Mouse (Mus musculus) MN1 (cell line): ENCODE data around the gene Gm4871.
A peak's percentile ranks its signal among the peaks of the same experiment; 100 is the strongest.

Experiments used
- DNase-seq: peaks from one replicate; pipeline ENCODE4 v3.0.0-alpha.2; 2016; ENCODE audit warnings: low spot score

Gene Gm4871

DNA sequence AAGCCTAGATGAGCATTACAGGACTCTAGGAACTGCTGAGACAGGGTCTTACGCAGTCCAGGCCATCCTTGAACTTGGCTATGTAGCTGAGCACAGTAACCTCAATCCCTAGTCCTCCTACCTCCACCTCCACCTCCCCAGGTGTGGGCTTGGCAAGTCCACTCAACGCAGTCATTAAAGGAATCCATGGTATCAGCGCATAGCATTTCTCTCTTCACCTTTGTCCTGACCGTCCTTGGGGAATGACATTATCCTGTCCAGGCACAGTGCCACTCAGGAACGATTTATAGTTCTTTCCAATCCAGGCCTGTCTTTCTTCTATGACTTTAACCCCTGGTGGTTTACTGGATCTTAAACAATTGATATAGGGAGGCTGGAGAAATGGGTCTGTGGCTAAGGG, 42.1 kb downstream of the Gm4871 start:
- DNase-seq = no peak

DNA sequence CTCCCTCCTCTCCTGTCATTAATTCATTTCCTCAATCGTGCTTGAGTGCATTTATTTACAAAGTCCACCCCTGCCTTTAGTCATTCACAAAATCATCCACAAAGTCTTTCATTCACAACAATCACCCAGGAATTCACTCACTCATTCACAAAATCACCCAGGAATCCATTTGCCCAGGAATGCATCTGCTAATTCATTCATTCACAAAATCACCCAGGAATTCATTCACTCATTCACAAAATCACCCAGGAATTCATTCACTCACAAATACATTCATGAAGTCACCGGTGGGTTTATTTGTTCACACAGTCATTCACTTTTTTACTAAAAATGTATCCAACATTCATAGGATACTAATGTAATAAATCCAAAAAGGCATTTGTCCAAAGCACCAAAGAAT, 42.5 kb downstream of the Gm4871 start:
- DNase-seq = no peak

DNA sequence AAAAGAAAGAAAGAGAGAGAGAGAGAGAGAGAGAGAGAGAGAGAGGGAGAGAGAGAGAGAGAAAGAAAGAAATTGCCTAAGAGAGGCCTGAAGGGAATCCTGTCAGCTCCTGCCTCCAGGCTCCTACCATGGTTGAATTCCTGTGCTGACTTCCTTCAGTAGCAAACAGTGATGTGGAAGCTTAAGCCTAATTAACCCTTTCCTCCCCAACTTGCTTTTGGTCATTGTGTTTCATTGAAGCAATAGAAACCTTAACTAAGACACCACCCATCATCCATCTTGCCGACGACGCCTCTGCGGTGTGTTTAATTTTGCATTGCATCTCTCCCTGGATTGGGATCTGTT, 43.5 kb downstream of the Gm4871 start:
- DNase-seq = no peak

DNA sequence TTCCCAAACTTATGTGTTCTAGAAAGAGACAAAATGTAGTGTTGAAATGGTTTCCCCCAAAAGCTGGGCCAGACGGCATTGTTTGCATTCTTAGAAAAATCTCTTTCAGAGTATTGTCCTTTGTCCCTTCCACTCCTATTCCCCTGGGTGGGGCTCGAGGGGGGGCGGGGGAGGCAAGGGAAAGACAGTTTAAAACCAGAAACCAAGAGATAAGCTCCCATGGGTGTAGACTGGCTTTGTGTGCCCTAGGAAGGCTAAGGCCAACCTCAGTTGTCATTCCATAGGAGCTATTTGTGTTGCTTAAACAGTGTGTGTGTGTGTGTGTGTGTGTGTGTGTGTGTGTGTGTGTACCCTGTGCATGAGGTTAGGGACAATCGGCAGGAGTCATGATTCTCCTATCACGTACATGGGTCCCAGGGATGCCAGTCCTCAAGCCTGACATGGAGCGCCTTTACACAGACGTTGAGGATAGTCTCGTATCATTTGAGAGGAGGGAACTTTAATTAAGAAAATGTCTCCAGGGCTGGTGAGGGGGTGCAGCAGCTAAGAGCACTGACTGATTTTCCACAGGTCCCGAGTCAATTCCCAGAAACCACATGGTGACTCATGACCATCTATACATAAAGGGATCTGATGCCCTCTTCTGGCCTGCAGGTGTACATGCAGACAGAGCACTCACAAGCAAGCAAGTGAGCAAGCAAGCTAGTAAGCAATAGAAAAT, 44.1 kb downstream of the Gm4871 start:
- DNase-seq = peak; percentile 67

DNA sequence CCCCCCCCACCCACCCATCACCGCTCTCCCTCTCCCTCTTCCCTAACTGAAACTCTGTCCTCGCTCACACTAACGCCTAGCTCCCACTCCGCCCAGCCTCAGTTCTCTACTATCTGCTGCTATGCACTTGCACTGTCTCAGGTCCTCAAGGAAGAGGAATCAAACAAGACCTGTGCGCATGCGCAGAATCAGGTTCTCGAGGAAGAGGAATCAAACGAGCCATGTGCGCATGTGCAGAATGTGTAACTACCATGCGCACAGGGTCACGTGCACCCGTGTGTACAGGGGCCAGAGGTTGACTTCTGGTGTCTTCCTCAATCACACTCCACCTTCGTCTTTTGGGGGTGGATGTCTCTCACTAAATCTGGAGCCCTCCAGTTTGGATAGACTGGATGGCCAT, 45.0 kb downstream of the Gm4871 start:
- DNase-seq = no peak

DNA sequence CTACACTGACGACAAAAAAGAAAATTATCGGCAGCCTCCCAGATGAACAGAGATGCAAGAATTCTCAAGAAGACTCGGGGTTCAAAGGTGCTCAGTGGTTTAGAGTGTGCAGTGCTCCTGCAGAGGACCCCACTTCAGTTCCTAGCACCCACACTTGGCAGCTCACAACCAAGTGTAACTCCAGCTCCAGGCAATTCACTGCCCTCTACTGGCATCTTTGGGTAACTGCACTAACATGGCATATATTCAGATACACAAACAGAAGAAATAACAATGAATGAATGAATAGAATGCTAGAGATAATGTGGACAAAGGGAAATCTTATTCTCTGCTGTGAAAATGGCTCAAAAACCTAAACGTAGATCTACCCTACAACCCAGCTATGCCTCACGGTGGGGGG, 47.7 kb downstream of the Gm4871 start:
- no peak for DNase-seq

DNA sequence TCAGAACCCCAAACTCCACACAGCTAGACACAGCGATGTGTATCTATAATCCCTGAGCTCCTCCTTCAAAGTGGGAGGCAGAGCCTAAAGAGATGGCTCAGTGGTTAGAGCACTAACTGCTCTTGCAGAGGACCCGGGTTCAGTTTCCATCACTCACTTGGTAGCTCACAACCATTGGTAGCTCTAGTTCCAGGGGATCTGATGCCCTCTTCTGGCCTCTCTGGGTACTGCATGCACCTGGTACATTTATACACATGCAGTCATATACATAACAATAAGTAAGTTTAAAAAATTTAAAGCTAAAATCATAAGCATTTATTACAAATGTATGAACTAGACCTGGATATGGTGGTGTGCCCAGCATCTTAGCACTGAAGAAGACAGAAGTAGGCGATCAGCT, 49.3 kb downstream of the Gm4871 start:
- no peak for DNase-seq
